Mouse (Mus musculus): ENCODE data around the gene Slc9a3r1.

Gene Slc9a3r1

DNA sequence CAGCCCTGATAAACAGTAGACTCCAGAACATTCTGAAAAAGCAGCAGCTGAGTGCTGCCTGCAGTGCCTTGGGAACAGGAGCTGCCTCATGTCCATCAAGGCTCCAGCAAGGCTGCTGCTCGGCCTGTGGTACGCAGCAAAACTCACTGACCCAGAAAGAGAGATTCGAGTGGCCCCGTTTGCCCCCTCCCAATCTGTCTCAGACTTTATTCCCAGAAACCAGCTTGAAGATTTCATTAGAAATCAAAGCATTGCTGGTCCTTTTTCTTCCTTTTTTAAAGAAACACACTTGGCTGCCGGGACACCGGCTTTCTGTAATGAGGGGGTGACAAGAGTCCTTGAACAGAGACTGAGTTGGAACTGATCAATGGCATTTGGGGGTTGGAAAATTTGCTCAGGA, 62.2 kb downstream of the Slc9a3r1 start:
- DNase-seq (ENCODE audit: low spot score in 2 of 2), result no peak

DNA sequence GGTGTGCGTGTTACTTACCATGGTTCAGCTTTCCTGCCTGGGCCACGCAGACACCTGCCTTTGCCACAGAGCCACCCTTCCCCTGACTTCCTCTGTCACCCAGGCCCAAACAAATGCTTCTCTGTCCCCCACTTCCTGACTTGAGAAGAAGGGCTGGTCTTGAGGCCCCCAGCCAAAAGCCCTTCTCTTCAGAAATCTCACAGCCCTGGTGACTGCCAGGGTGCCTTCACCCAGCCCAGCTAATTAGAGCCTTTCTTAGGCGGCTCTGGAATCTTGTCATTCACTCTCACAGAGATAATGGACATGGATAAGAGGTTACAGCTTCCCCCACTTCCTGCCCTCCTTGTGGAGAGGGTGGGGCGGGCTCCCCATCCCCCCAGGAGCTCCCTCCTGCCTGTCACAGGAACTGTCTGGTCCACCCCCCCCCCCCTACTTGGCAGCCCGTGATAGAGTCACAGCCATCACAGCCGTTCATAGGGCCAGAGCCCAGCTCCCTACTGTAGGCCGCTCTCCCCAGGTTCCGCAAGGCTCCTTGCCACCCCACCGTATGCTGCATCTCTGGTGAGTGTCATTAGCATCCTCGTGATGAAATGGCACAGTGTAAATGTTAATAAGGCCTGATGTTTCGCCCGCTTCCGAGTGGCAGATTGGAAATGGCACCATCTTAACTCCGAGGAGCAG, 63.8 kb downstream of the Slc9a3r1 start:
- DNase-seq (ENCODE audit: low spot score in 2 of 2), result no peak

DNA sequence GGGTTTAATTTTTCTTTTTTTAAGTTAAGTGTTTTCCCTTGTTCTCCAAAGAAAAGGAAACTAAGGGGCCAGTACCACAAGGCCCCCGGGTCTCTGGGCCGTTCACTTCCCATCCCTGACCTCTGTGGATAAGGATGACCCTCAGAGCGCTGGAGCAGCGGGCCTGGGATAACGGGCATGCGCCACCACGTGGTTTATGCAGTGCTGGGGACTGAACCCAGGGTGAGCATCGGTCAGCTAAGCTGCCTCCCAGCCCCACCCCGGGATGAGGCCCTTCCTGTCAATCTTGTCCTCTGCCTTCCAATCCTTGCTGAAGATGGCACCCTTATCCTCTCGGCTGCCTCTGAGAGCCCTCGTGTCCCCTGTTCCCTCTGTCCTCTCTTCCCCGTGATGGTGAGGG, 64.5 kb downstream of the Slc9a3r1 start:
- DNase-seq (ENCODE audit: low spot score in 2 of 2), result no peak

DNA sequence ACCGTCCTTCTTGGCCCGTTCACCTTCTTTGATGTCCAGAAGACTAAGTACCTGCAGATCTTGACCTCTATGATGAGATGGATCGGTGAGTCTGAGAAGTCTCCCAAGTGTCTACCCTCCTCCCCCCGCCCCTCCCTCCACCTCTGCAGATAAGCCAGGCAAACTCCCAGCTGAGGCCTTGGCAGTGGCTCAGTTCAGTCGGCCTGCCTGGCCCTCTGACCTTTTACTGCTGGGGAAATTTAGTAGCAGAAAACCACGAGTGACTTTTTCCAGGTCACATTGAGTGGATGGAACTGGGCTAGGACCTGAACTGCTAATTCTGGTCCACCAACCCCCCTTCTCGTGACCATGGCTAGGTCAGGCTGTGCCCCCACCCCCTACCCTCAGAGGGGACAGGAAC, 65.3 kb downstream of the Slc9a3r1 start:
- no peak for DNase-seq (ENCODE audit: low spot score in 2 of 2)

DNA sequence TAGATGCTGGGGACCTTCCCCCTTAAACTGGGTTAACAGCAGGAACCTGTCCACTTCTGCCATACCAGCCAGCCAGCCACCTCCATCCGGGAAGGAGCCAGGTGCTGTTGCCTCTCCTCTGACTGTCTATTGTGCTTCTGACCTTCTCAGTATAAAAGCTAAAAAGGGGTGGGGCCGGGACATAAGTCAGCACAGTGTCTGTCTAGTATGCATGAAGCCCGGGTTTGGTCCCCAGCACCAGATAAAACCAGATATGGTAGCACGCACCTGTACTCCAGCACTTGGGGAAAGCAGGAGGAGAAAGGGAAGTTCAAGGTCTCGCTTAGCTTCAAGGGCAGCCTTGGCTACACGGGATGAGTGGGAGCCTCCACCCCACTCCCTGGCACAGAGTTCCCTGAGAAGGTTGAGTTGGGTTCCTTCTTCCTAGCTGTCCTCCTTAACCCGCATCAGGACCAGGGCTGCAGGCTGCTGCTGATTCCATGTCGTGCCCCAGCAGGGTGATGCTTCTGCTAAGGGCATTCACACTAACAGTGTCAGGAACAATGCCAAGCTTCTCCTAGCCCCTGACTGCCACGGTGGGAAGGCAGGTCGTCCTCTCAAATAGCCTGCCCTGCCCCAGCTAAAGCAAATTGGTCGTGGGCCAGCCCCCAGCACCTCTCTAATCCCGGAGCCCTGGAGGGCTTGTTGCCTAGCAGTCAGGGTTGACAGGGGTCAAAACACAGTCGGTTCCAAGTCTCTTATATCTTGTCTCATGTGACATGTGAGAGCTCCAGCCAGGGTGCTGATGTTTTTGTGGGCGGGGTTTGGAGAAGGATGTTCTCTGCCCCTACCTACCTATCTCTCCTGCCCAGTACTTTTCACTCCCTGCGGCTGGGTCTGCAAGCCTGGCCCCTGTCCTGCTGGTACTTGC, 66.1 kb downstream of the Slc9a3r1 start:
- DNase-seq (ENCODE audit: low spot score in 2 of 2), result no peak

All from urinary bladder, postnatal 36 days (tissue).